ENCODE assay signal across 8 mouse cellular contexts in genomic region chr10:67004527-67005042, GRCm38 (mm10).
DNase-seq lines count a peak whose midpoint lies in the region; ATAC-seq and TF ChIP-seq lines count a peak whose summit lies in the region.

No protein-coding gene starts in this region.

- 5% methylated on average over 12 of the region's 12 CpGs for WGBS in heart, embryonic 16.5 days
- WGBS in stomach, embryonic 14.5 days = 4% methylated on average over 12 of the region's 12 CpGs

- no peak for ATAC-seq in heart, embryonic 16.5 days (replicated peaks; ENCODE audit: extremely low read depth, insufficient read depth, low FRiP score)
- peak; percentile 60 for ATAC-seq in megakaryocyte, adult 5-6 weeks (ENCODE audit: poor library complexity, severe bottlenecking)
- ATAC-seq in stomach, embryonic 14.5 days (ENCODE audit: insufficient number of reproducible peaks, insufficient read depth, low FRiP score, low read depth) = 0 out of 2 replicates have a peak, but pooled peaks have one; percentile 14
- no peak for ATAC-seq in erythroid progenitor cell, adult 5-6 weeks (replicated peaks; ENCODE audit: low FRiP score, poor library complexity, severe bottlenecking)

- no peak for TF ChIP-seq CTCF in layer of hippocampus, adult 2 months (conservative IDR thresholded peaks at IDR 0.05)

- peak overlapping the region; percentile 71 for H3K9ac ChIP-seq in heart, embryonic 16.5 days (ENCODE audit: low read length)
- H3K9ac ChIP-seq in stomach, embryonic 14.5 days (replicated peaks; ENCODE audit: low read depth, low read length) = no peak overlapping the region

- H3K4me3 ChIP-seq in layer of hippocampus, adult 2 months = peak overlapping the region; percentile 40
- H3K4me3 ChIP-seq in heart, embryonic 16.5 days (ENCODE audit: low read length) = peak overlapping the region; percentile 47
- H3K4me3 ChIP-seq in stomach, embryonic 14.5 days (ENCODE audit: low read depth, low read length) = peak overlapping the region; percentile 8

- H3K4me1 ChIP-seq in heart, embryonic 16.5 days (ENCODE audit: control insufficient read depth, insufficient read depth, low read length) = peaks cover 24% of the 10 kb centered on the region
- peaks cover 21% of the 10 kb centered on the region for H3K4me1 ChIP-seq in stomach, embryonic 14.5 days (ENCODE audit: control insufficient read depth, insufficient read depth, low read length)

- H3K27ac ChIP-seq in layer of hippocampus, adult 2 months = peak overlapping the region; percentile 84
- peak overlapping the region; percentile 99 for H3K27ac ChIP-seq in heart, embryonic 16.5 days (ENCODE audit: low read length)
- H3K27ac ChIP-seq in stomach, embryonic 14.5 days (ENCODE audit: low read length) = peak overlapping the region; percentile 97

- H3K27me3 ChIP-seq in heart, embryonic 16.5 days (ENCODE audit: control insufficient read depth, insufficient read depth, low read length) = no peaks in the 10 kb centered on the region
- H3K27me3 ChIP-seq in stomach, embryonic 14.5 days (ENCODE audit: control insufficient read depth, insufficient read depth, low read length) = no peaks in the 10 kb centered on the region

- peak overlapping the region; percentile 77 for H3K4me2 ChIP-seq in heart, embryonic 16.5 days (ENCODE audit: low read depth, low read length)
- H3K4me2 ChIP-seq in stomach, embryonic 14.5 days (replicated peaks; ENCODE audit: low read depth, low read length) = peak overlapping the region; percentile 50

- H3K36me3 ChIP-seq in heart, embryonic 16.5 days (ENCODE audit: control insufficient read depth, insufficient read depth) = 0 out of 2 replicates have a peak, but pooled peaks cover 2% of the 10 kb centered on the region
- H3K36me3 ChIP-seq in stomach, embryonic 14.5 days (ENCODE audit: control insufficient read depth, insufficient read depth, low read length) = no peaks in the 10 kb centered on the region

- peak; percentile 14 to 36 for DNase-seq in layer of hippocampus, adult 2 months (ENCODE audit: low spot score in 2 of 2)
- DNase-seq in layer of hippocampus, adult 9-11 months = no peak
- peak; percentile 69 for DNase-seq in embryo, embryonic 11 days
- DNase-seq in kidney, postnatal 14 days = peak; percentile 48

- peaks cover 4% of the 10 kb centered on the region; the same call in 1 of the 2 replicates for H3K9me3 ChIP-seq in heart, embryonic 16.5 days (replicated peaks; ENCODE audit: control insufficient read depth, low read length)
- H3K9me3 ChIP-seq in stomach, embryonic 14.5 days (ENCODE audit: control insufficient read depth, low read depth, low read length) = no peaks in the 10 kb centered on the region

Comparison
In these comparisons a context has a peak if more than half of its experiments do, and no peak if none do; other contexts are left out.
1. ATAC-seq: peak in megakaryocyte, adult 5-6 weeks (single experiment) and stomach, embryonic 14.5 days (single experiment); none in heart, embryonic 16.5 days (single experiment) and erythroid progenitor cell, adult 5-6 weeks (single experiment).
2. Peak in every context shown above with its lines, with median percentiles within 50 percentile points of each other: H3K27ac ChIP-seq and H3K4me3 ChIP-seq.